Mouse (Mus musculus) frontal cortex, adult 2 months (tissue): ENCODE data around the gene Cwc15. TPM values are rescaled to one million over a fixed set of nuclear protein-coding genes. Genes with fewer than 3 reads are reported as not detected.

Experiments
- DNase-seq, 2 experiments: peaks; one replicate each; pipeline ENCODE4 v3.0.0; 2022; ENCODE audit warnings: low spot score in 1 of 2; ENCODE audit errors: extremely low spot score in 1 of 2
- polyA plus RNA-seq: library from polyadenylated mRNA; depleted of rRNA; stranded (reverse); fragments of >200 nt; gene quantifications from 2 replicates; pipeline ENCODE4 v1.2.3, GENCODE M21; 2012; rRNA removed

The Cwc15 gene
- polyA plus RNA-seq, 1 experiment, result 103 TPM

DNA sequence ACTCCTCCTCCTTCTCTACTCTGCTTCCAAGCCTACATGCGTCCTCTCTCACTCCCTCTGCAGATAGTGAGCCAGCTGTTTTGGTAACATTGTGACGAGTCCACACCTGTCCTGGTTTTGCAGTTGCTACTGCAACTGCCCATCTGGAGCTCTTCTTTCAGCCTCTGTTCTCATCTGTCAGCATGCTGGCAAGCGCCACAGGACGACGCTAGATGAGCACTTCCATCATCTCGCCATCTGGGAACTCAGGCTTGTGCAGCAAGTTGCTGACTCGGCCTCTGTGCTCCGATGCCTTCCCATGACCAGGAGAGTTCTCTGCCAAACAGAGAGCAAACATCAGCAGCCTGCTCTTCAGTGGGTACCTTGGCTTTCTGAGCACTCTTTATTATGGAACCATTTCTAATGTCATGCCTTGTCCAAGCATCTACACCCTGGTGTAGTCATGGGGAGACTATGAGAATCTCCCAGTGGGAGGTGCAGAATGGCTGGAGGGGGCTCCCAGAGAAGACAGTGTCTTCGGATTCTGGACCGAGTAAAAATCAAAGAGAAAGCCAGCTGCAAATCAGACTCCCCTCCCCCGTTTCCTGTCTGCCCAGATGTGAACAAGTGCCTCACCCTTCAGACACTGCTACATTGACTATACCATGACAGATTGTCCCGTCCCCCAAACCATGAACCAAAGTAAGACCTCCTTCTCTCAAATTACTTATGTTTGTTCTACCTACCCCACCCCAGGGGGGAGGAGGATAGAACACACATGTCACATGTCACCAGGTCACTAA lies 47.4 kb downstream of the Cwc15 start:
- DNase-seq, result peak in 1 of 2 experiments; percentile 3

- no peak for DNase-seq
Measured at GRCm38 (mm10) chr9:14548366-14548761, 47.9 kb downstream of the Cwc15 start.

- DNase-seq, result no peak
Measured at GRCm38 (mm10) chr9:14558332-14558731, 57.9 kb downstream of the Cwc15 start.

DNA sequence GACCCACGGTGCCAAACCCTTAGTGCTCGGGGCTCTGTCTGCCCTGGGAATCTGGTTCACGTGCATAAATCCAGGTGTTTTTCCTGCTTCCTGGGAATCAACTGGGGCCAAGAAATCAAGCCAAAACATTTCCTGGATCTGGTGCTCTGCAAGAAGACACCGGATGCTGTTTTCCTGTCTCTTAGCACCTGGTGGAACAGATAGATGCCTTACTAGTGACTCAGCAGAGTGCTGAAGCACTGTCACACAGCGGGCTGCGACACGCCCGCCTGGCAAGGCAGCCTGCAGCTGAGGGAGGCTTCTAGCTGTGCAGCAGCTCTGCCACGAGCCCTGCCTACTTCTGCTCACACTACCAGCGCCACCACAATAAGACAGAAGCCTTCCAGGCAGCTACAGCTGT lies 59.0 kb downstream of the Cwc15 start:
- peak; percentile 38 to 75 for DNase-seq

DNA sequence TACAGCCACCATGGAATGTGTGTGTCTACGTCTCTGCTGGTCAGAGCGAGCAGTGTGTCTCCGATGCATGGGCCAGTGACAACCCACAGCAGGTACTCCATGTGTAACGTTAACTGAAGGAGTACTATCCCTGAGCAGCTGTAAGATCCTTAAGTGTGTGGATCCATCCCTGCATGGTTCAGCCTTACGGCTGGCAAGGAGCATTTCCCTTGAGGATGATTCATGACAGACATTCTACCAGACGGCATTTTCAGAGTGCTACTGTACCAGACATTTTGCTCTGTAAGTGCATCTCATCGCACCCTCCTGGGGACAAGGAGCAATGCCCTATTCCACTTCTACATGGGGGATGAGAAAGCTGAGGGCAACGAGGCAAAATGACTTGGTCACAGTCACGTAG lies 59.6 kb downstream of the Cwc15 start:
- peak in 1 of 2 experiments; percentile 31 for DNase-seq

Other genes starting within 250 kb of the Cwc15 start
- gene Sesn3, start 225.6 kb upstream of the Cwc15 start, polyA plus RNA-seq, result 38.3 and 39.3 TPM in 2 replicates
- 36.8 and 39.5 TPM in 2 replicates for gene Endod1, start 119.1 kb upstream of the Cwc15 start, polyA plus RNA-seq
- gene Kdm4d, start 135 bp upstream of the Cwc15 start, polyA plus RNA-seq, result 0.86 and 1.3 TPM in 2 replicates
- gene Amotl1, start 144.4 kb downstream of the Cwc15 start, polyA plus RNA-seq, result 13.7 and 15.1 TPM in 2 replicates
- gene Piwil4, start 240.1 kb downstream of the Cwc15 start, polyA plus RNA-seq, result 0.15 and 0.16 TPM in 2 replicates